Mouse (Mus musculus) bone marrow, adult 2 months (tissue): ENCODE data around the gene Chst8. TPM values are rescaled to one million over a fixed set of nuclear protein-coding genes. Genes with fewer than 3 reads are reported as not detected.

ENCODE experiments used
- H3K27ac ChIP-seq: fragments of 200-500 bp; 2 replicates; pipeline ENCODE4 v1.5.1; 2012; ENCODE audit warnings: low read depth, mild to moderate bottlenecking, control low read depth, inconsistent platforms, low read length; ENCODE audit not compliant: control insufficient read depth, poor library complexity, insufficient read depth
- H3K4me1 ChIP-seq: fragments of 200-500 bp; 2 replicates; pipeline ENCODE4 v1.6.1; 2011; ENCODE audit warnings: low read length; ENCODE audit not compliant: control insufficient read depth, insufficient read depth
- H3K4me3 ChIP-seq: fragments of 200-500 bp; replicated peaks from 2 replicates; pipeline ENCODE3; 2011; ENCODE audit warnings: mild to moderate bottlenecking, low read depth, low read length, control low read depth; ENCODE audit not compliant: control insufficient read depth
- CTCF ChIP-seq: fragments of 200-500 bp; IDR thresholded peaks from 2 replicates; pipeline ENCODE4 v1.5.1; 2011; ENCODE audit warnings: low read length, control low read depth; ENCODE audit not compliant: control insufficient read depth, insufficient read depth
- POLR2A ChIP-seq: fragments of 200-500 bp; IDR thresholded peaks from 2 replicates; pipeline ENCODE4 v1.6.1; 2011; ENCODE audit warnings: low read depth, mild to moderate bottlenecking, control low read depth, low read length, borderline replicate concordance; ENCODE audit not compliant: control insufficient read depth
- WGBS: fragments of 180-500 bp; shearing (Covaris S2); methylation state at CpG from one replicate; pipeline ENCODE4 v1.1.7; 2018; 5-methylcytosine and 5-hydroxymethylcytosine counted together
- polyA plus RNA-seq: library from polyadenylated mRNA; stranded (reverse); fragments of >200 nt; gene quantifications from 2 replicates; pipeline ENCODE4 v1.2.4, GENCODE M21; 2011; ENCODE audit warnings: low replicate concordance; ENCODE audit not compliant: missing spikeins, insufficient read depth, insufficient read length

Gene Chst8
- polyA plus RNA-seq, 1 experiment: not detected

DNA sequence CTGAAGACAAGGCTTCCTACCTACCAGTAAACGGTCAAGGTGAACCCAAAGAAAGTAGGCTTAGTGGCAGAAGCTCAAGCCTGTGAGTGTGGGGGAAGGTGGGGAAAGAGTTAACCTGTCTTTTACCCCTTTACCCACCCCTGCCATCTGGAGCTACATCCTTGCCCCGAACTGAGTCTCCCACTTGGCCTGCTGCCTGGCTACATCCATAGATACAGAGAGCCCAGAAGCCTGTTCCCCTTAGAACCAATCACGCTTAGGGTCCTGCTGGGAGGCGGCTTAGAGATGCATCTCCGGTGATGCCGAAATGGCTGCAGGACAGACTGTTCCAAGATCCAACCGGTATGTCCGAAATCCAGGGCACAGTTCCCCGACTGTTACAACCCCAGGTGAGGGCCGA lies 1.5 kb downstream of the Chst8 start:
- H3K4me3 ChIP-seq: no peak overlapping the region
- WGBS: 11% methylated on average over 10 of the region's 10 CpGs
- TF ChIP-seq CTCF (no peak), POLR2A (no peak)
- no peaks in the 10 kb centered on the region for H3K4me1 ChIP-seq
- H3K27ac ChIP-seq: no peak overlapping the region

DNA sequence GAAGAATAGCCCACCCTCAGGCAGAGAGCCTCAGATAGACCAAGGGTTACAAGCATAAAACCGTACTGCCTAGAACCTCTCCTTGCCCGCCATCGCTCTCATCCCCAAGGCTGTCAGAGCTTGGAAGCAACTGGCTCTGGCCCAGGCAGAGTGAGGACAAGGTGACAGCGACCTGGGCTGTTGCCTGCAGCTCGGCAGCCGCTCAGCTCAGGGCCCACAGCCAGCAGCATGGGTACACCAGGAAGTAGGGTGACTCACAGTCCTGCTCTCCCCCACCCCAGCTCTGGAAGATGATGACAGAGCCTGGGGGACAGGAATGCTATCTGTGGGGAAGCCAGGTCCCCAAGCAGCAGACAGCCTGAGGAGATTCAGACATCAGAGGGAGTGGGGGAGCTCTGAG lies 6.2 kb downstream of the Chst8 start:
- no peak overlapping the region for H3K27ac ChIP-seq
- 59% methylated on average over 6 of the region's 6 CpGs for WGBS
- H3K4me1 ChIP-seq: no peaks in the 10 kb centered on the region

GRCm38 (mm10) chr7:34805691-34806205 lies 6.8 kb downstream of the Chst8 start:
- WGBS: 64% methylated on average over 3 of the region's 3 CpGs
- H3K27ac ChIP-seq: no peak overlapping the region
- TF ChIP-seq POLR2A (no peak), CTCF (no peak)
- H3K4me1 ChIP-seq: no peaks in the 10 kb centered on the region
- no peak overlapping the region for H3K4me3 ChIP-seq

More for the DNA sequence above, 6.2 kb downstream of the Chst8 start:
- H3K4me3 ChIP-seq: no peak overlapping the region
- TF ChIP-seq POLR2A (no peak), CTCF (no peak)

DNA sequence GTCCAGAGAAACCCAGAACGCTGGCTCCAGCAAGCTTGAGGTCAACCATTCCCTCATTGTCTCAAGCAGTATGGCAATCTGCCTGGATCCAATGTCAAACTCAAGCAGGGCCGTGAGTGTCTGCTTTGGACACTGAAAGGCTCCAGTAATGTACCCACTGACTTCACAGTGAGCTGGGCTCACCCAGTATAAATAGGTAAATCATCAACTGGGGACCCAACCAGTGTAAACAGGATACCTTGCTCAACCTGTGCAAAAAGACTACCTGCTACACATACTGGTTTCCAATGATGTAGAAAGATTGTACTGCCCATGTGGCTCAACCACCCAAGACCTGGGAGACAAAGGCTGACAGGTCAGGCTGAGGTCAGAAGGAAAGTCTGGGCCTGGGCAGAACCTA lies 7.5 kb downstream of the Chst8 start:
- TF ChIP-seq POLR2A (no peak), CTCF (no peak)
- no peak overlapping the region for H3K4me3 ChIP-seq
- H3K27ac ChIP-seq: no peak overlapping the region
- 78% methylated on average over 2 of the region's 2 CpGs for WGBS
- no peaks in the 10 kb centered on the region for H3K4me1 ChIP-seq

DNA sequence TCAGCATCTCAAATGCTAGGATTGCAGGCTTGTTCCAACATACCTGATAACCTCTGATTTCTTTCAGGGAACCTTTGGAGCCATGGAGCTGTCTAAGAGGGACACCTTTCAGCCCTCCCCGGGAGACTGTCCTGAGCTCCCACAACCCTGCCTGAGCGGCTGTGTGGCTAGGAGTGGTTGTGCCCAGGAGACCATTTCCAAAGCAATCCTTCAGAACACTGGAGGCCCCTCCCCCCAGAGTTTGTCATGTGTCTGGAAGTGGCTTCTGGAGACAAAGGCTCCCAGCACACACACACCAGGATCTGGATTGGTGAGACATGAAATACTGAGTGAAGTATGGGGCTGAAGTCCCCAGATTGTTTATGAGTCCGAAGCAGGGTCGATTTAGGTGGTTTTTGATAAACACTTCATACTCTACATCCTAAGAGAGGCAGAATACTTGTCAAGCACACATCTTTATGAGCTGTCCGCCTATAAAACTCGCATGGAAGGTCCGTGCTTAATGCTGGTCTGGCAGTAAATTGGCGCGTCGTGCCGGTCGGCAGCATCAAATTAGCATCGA lies 12.5 kb downstream of the Chst8 start:
- 54% methylated on average over 13 of the region's 13 CpGs for WGBS
- no peak overlapping the region for H3K27ac ChIP-seq
- H3K4me1 ChIP-seq: no peaks in the 10 kb centered on the region; the same call in 1 of the 2 replicates
- no peak for TF ChIP-seq POLR2A
- no peak for TF ChIP-seq CTCF
- no peak overlapping the region for H3K4me3 ChIP-seq

DNA sequence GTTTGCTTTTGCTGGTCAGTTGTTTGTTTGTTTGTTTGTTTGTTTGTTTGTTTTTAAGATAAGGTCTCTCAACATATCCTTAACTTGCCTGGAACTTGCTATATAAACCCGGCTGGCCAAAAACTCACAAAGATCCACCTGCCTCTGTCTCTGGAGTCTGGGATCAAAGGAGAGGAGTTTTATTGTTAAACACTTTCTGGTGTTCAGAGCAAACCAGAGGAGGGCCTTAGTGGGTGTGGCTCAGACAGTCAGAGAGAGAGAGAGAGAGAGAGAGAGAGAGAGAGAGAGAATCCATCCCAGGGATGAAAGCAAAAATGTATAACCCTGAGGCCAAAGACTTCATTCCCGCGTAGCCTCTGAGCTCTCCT lies 13.1 kb downstream of the Chst8 start:
- Histone ChIP-seq H3K4me1 (no peaks in the 10 kb centered on the region; the same call in 1 of the 2 replicates), H3K27ac (no peak overlapping the region), H3K4me3 (no peak overlapping the region)
- WGBS: 21% methylated on average over 3 of the region's 3 CpGs
- TF ChIP-seq POLR2A (no peak), CTCF (no peak)

DNA sequence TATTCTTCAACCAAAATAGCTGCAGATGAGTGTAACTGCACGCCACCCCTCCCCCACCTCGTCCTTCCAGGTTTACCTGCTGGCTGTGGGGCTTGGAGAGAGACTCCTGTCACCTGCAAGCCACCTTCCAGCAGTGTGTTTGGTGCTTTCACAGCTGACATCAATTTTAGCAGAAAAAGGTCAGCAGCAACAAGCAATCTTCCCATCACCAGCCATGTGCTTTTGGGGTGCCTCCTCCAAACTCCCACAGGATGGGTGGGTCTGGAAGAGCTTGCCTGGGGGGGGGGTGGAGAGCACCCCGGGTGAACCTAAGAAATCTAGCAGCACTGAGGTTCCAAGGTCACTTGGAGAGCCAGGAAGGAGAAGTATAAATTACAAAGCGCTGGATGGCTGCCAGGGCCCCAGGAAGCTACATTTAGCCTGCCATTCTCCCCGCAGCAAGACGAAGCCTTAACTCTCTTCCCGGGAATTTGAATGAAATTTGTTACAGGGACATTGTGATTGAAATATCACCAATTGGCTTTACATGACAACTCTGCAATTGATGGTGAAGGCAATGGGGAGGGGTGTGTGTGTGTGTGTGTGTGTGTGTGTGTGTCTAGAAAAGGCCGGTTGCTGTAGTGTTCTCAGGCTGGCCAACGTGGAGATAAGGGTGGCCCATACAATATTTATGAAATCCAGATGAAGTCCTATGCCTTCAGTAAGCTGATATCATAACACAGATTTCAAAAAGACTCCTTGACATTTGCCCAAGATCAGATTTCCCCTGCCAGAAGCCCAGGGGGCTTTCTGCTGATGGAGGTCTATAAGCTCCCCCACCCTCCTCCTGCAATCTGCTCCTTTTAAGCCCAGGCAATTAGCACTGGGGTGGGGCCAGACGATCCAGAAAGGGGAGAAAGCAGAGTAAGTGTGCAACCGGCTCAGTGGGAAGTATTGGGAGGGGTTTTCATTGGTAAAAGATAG lies 13.8 kb downstream of the Chst8 start:
- 10% methylated on average over 11 of the region's 11 CpGs for WGBS
- Histone ChIP-seq H3K4me3 (no peak overlapping the region), H3K4me1 (no peaks in the 10 kb centered on the region; the same call in 1 of the 2 replicates), H3K27ac (no peak overlapping the region)
- TF ChIP-seq CTCF: no peak
- no peak for TF ChIP-seq POLR2A

DNA sequence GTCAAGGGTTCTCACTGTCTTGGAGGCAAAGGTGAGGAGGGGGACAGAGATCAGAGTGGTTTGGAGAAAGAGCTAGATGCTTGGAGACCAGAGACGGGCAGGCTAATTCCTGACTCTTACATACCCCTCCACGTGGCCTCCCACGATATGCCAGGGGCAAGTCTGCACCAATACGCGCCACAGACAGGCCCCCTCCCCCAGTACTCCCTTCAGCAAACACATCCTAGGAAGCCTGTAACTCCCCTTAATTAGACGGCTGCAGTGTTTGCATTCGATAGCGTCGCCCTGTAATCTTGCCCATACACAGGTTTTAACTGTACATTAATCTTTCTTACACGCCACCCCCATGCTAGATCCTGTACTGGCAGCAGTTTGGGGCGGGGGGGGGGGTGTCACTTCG lies 14.5 kb downstream of the Chst8 start:
- no peak overlapping the region for H3K27ac ChIP-seq
- 12% methylated on average over 12 of the region's 12 CpGs for WGBS
- H3K4me3 ChIP-seq: no peak overlapping the region
- no peak for TF ChIP-seq POLR2A
- TF ChIP-seq CTCF: no peak
- no peaks in the 10 kb centered on the region; the same call in 1 of the 2 replicates for H3K4me1 ChIP-seq

DNA sequence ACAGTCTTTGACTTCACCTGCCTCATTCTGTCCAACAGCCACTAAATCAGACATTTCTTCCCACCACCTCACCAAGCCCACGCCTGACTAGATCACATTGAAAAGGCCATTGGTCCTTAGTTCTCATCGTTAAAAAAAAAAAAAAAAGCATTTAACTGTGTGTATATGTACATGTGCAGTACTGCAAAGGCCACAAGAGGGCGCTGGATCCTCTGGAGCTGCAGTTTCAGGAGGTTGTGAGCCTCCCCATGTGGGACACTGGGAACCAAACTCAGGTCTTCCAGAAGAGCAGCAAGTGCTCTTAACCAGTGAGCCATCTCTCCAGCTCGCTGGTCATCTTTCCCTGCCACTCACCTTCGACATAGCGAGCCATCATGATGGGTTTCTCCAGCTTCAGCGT lies 22.1 kb downstream of the Chst8 start:
- TF ChIP-seq POLR2A (no peak), CTCF (no peak)
- Histone ChIP-seq H3K27ac (no peak overlapping the region), H3K4me1 (no peaks in the 10 kb centered on the region), H3K4me3 (no peak overlapping the region)
- WGBS: 67% methylated on average over 7 of the region's 7 CpGs
